Mouse (Mus musculus): Measurements from ENCODE around the gene Chrd.

Chrd gene

GRCm38 (mm10) chr16:20710810-20711209, 22.1 kb upstream of the Chrd start:
- DNase-seq (ENCODE audit: low spot score in 2 of 2): no peak

DNA sequence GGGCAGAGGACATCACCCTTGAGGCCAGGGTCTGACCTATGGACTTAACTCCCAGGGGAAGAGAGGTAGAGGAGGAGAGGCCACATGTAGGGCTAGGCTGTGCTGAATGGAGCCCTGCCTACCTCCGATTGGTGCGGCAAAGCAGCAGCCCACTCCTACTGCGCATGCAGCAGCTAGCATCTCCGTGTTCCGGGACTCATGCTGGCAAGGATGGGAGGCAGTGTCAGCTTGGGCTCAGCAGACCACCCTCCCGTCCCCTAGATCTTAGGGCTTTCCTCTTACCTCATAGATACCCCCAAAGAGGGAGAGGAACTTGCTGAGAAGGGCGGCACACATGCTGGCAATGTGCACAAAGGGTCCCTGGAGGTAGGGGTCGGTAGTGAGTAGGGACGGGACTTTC, 20.7 kb upstream of the Chrd start:
- no peak for DNase-seq (ENCODE audit: low spot score in 2 of 2)

DNA sequence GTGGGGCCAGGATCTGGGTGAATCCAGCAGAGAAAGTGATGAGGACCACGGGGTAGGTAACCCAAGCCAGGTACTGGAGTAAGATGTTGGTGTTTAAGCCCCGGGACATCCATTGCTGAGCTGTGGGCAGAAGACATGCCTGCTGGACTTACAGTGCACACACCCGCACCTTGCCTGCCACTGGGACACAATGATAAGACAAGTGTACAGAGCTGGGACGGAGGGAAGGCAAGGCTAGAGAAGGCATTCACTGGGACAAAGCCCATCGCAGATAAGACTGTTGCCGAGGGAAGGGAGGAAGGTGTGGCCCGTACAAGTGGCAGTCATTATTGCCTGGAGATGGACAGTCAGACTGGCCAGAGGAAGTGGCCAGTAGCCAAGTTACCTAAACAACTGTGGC, 20.0 kb upstream of the Chrd start:
- DNase-seq (ENCODE audit: low spot score in 2 of 2): no peak

- no peak for DNase-seq (ENCODE audit: low spot score in 2 of 2)
These were observed 18.4 kb upstream of the Chrd start for GRCm38 (mm10) chr16:20714307-20715080.

DNA sequence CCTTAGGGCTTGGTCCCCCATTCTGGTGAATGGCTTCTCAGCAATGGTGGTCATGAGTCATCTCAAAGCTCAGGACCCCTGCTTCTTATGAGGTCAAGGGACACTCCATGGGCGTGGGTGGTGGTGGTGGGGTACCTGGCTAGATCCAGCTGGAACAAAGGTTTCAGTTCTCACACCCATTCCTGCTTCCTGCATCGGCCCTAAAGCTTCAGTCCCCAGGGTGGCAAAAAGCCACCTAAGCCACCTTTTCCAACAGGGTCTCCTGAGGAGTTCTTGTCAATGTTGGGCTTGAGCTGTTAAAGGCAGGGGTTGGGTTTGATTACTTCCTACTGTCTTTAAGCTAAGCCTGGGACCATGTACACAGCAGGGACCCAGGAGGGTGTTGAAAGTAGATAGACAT, 17.8 kb upstream of the Chrd start:
- DNase-seq (ENCODE audit: low spot score in 2 of 2): no peak

DNA sequence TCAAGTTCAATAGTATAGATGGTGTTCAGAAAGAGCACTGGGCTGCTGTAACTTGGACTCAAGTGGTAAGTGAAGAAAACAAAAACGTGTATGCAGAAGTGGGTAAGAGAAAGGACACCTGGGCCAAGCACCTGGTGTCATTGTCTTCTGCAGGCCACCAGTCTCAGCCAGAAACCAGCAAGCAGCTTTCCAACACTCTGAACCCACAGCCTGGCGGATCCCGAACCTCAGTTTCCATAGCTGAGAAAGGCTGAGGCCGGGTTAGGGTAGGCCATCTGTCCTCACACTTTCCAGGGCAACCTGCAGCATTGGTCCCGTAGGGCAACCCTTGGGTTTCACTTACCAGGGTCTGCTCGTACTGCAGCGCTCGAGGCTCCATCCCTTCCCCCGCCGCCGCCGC, 17.4 kb upstream of the Chrd start:
- DNase-seq (ENCODE audit: low spot score in 2 of 2): no peak

DNA sequence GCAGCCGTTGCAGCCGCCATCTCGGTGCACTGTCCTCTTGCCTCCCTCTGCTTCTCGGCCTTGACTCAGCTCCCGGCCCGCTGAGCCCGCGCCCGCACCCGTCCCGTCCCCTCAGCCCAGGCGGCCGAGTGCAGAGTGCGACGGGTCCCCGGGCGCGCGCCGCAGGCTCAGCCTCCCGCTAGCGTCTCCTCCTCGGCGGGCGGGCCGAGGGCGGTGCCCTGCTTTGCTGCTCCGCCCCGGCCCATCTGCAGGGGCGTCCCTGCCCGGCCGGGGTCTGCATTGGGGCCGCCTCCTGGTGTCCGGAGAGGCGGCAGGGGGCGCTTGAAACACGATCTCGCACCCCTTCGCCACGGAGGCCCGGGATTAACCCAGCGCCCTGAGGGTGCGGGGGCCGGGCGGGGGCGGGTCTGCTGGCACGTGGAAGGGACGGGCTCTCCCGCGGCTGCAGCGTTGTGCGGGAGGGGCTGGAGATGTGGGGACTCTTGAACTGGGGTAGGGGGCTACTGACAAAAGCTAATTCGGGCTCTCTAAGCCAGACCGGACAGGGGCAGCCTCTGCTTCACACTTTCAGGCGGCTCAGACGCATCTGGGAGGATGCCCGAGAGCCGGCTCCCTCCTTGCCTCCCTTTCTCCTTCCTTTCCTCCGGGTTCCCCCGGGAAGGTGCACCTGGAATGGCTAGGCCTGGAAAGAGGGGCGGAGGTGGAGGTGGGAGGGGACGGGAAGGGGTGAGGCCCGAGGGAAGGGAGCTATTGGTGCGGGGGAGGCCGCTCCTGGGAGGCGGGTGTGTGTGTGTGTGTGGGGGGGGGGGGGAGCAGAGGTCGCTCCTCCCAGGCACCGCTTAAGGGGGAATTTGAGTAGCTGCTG, 16.7 kb upstream of the Chrd start:
- peak; percentile 79 to 83 for DNase-seq (ENCODE audit: low spot score in 2 of 2)

DNA sequence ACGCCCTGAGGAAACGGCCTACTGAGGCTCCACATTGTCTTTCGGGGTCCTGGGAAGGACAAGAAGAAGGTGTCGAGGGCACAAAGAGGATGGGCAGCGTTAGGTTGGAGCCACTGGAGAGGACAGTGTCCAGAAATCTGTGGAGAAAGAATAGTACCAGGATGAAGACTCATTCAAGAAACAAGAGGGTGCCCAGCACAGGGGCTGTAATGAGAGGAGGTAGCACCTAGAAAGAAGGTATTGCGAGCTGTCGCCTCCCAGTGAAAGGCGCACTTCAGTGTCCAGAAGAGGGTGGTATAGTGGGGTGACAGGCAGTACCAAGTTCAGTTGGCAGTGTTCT, 16.1 kb upstream of the Chrd start:
- DNase-seq (ENCODE audit: low spot score in 2 of 2): no peak

DNA sequence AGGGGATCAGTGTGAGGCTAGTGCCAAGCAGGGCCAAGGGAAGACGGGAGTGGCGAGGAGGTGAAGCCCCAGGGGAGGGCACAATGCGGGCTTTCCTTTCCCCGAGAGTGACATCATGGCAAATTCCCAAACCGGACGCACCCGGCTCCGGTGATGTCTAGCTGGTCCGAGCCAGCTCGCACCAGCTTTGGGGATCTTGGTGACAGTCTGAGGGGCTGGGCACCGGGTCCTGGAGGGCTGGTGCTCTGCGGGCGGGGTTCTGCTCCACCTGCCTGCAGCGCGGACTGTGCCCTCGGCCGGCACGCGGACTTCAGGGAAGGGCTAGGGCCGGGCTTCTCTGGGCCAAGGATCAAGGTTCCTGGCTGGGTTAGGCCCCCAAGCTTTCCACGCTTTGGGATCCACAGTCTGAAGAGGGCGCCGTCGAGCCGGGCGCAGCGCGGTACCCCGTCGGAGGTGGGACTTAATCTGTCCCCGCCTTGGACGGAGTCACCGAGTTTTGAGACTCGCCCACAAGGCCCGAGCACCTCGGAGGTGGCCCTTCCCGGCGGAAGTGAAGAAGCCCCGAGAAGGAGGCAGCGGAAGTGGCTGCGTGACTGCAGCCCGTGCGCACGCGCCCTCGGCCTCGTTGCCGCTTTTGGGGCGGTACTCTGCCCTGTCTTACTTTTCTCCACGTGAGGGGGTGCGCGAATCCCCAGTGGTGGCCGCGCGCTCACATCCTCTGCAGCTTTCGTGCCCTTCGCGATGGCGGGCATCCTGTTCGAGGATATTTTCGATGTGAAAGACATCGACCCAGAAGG, 15.5 kb upstream of the Chrd start, which contains the start of the genes Polr2h and Clcn2:
Gene Polr2h, plus strand, starts transcription at position 485 of the 797 bp plus-strand sequence.
Gene Clcn2, minus strand, starts transcription at position 566 of the 797 bp plus-strand sequence.
- DNase-seq (ENCODE audit: low spot score in 2 of 2): peak; percentile 97 to 98

DNA sequence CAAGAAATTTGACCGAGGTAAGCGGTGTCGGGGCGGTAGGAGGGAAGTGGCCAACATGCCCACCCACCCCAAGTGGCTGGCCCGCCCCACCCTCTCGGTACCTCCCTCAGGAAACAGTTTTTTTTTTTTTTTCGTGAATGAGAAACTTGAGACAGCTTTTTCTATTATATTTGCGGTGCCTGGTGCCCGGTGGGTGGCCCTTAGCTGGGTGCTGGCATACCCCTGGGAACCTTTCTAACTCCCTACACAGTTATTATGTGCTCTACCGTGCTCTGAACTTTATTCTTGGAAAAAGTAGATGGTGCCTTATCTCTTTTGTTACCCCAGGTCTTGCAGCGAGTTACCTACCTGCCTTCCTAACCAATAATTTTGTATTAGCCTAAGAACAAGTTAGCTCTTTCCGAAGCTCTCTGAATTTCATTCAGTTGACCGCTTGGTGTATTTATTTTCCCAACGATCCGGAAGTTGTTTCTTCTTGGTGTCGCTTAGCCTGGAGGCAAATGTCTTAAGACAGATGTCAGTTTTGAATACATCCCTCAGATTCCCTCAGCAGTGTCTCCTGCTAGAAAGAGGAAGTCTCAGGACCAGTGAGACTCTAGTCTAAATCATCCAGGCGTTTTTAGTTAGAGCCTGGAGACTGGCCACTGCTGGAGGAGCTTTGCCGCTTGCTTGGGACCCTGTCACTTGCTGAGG, 14.8 kb upstream of the Chrd start:
- DNase-seq (ENCODE audit: low spot score in 2 of 2): no peak

DNA sequence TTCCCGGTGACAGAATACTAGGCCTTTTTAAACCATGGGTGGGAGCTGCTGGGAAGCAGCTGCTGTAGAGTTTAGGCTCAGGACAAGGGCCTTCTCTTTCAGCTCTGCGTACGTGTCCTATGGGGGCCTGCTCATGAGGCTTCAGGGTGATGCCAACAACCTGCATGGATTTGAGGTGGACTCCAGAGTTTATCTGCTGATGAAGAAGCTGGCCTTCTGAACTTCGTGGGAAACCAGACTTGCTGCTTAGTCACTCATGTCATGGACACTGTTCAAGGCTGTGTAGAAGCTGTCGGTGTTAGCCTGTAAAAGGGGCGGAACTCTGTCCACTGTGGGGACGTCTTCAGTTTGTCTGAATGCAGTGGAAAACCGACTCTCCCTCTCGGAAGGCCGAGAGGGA, 11.1 kb upstream of the Chrd start:
- DNase-seq (ENCODE audit: low spot score in 2 of 2): no peak

GRCm38 (mm10) chr16:20722736-20723135, 10.2 kb upstream of the Chrd start:
- no peak for DNase-seq (ENCODE audit: low spot score in 2 of 2)

DNA sequence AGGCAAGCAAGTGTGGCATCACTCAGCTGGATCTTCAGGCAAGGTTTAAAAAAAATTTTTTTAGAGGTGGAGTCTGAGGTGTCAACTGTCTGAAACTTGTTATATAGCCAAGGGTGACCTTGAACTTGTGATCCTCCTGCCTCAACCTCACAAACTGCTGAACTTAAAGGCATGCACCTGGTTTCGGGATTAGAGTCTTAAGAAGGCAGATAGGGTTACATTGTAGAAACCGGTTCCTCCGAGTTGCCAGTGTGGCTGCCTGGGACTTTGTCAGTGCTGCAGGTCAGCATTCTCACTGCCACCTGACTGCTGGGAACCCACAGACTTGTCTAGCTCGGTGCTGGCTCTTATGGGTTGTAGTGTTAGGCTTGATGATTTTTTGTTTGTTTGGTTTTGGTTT, 9.7 kb upstream of the Chrd start:
- DNase-seq (ENCODE audit: low spot score in 2 of 2): no peak

GRCm38 (mm10) chr16:20724338-20724748, 8.6 kb upstream of the Chrd start:
- no peak for DNase-seq (ENCODE audit: low spot score in 2 of 2)

DNA sequence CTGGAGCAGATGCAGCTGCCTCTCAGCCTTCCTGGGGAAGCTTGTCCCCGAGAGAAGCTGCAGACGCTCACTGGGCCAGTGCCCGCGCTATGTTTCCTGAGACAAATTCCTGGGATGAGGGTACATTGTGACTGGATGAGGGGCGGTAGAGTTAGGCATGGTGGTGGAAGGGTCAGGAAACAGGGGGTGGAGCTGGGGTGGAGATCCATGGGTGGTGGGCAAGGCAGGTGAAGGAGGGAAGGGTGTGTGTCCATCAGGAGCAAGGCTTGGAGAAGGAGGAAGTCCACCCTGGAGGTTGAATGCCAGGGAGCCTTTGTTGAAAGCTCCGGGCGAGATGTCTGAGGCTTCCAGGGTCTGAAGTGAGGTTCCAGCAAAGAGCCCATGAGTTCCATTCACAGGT, 7.6 kb upstream of the Chrd start:
- DNase-seq (ENCODE audit: low spot score in 2 of 2): no peak

- no peak for DNase-seq (ENCODE audit: low spot score in 2 of 2)
These were observed 7.2 kb upstream of the Chrd start for GRCm38 (mm10) chr16:20725750-20726149.

GRCm38 (mm10) chr16:20726384-20726783, 6.5 kb upstream of the Chrd start:
- no peak for DNase-seq (ENCODE audit: low spot score in 2 of 2)

DNA sequence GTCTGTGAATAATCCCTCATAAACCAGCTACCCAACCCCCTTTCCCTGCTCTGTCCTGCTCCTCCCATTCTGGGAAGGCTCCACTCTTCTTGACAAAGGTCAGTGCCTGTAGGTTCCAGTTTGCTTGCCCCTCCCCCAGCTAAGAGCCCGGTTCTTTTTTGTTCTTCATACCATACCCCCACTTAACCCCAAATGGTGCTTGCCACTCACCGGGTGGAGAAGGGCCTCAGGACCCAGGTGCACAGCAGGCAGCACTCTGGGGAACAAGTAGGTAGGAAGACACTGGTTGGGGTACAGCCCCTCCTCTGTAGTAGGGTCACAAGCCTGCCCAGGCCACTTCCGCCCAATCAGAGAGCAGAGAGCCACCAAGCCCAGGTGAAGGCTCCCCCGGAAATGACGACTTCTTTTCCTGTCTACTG, 2.6 kb upstream of the Chrd start:
- no peak for DNase-seq (ENCODE audit: low spot score in 2 of 2)

DNA sequence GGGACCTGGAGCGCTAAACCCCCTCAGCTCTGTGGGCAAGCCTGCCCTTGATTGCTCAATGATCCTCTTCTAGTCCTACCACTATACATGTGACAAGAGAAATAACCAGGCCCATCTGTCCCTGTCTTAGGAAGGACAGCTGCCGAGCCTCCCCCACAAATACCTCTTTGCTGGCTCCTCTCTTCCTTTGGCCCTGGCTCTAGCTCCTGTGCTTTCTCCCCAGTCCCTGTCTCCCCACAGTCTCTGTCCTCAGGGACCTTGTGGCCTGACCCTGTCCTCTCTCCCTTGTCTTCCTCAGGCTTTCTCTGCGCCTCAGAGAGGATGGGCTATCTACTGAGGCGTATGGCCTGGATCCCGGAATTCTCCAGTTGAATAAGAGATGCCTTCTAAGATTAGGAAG, 1.2 kb upstream of the Chrd start:
- peak; percentile 41 to 66 for DNase-seq (ENCODE audit: low spot score in 2 of 2)

- peak in 1 of 2 experiments; percentile 24 for DNase-seq (ENCODE audit: low spot score in 2 of 2)
These were observed 539 bp upstream of the Chrd start for GRCm38 (mm10) chr16:20732251-20732924.
